Mouse (Mus musculus): Measurements from ENCODE around the gene Thsd7b. TPM values are rescaled to one million over a fixed set of nuclear protein-coding genes. Genes with fewer than 3 reads are reported as not detected.
A peak's percentile ranks its signal among the peaks of the same experiment; 100 is the strongest.

Gene Thsd7b
- polyA plus RNA-seq, 1 experiment from 2014 or later: 0.69 TPM

DNA sequence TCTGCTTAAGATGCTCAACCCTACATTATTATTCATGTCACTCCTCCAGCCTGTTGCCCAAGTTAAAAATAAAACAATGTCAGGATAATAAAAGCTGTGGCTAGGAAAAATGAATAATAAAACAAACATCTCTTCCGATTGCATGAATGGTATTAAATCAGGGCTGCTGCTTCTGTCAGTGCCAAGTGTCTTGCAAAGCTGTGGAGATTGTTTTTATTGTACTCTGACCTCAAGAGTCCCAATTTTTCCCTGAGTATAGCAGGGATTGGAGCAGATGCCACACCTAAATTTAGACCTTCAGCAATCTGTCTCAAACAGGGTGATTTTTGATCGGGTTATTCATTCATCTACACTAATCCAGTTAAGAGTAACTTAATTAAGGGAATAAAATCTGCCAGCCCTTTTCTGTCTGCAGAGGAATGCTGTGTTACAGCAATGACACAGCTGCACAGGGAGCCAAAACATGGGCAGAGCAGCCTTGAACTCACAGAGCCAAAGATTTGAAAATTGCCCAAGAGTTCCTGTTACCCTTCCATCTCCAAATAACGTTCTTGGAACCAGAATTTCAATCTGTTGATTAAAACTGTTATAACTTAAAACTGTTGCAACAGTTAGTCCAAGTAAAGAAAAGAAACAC, 316.4 kb downstream of the Thsd7b start:
- H3K4me1 ChIP-seq (ENCODE audit: control insufficient read depth, insufficient read depth, low read length): no peaks in the 10 kb centered on the region
- H3K4me3 ChIP-seq (ENCODE audit: low read length): no peak overlapping the region
- no peaks in the 10 kb centered on the region for H3K9me3 ChIP-seq (ENCODE audit: control insufficient read depth, low read length)
- H3K9ac ChIP-seq (ENCODE audit: low read depth, low read length): no peak overlapping the region
- no peak overlapping the region for H3K27ac ChIP-seq (ENCODE audit: low read depth, low read length)
- no peaks in the 10 kb centered on the region for H3K27me3 ChIP-seq (ENCODE audit: control insufficient read depth, insufficient read depth, low read length)
- peak; percentile 49; the same call in 1 of the 2 replicates for ATAC-seq (ENCODE audit: low FRiP score, low TSS enrichment)
- no peaks in the 10 kb centered on the region for H3K36me3 ChIP-seq (ENCODE audit: control insufficient read depth, insufficient read depth, low read length)
- no peak overlapping the region for H3K4me2 ChIP-seq (replicated peaks; ENCODE audit: low read depth, low read length)
- WGBS: 50% methylated on average over 3 of the region's 3 CpGs

DNA sequence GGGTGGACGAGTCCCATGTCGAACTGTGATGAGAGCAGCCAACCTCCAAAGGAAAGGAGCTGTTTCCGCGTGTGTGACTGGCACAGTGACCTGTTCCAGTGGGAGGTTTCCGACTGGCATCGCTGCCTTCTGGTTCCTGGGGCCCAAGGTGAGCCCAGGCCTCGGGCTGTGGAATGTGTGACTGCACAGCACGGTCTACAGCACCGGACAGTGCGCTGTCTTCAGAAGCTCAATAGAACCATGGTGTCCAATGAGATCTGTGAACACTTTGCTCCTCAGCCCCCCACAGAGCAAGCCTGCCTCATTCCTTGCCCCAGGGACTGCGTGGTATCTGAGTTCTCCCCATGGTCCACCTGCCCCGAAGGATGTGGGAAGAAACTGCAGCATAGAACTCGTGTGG, 322.3 kb downstream of the Thsd7b start:
- Histone ChIP-seq H3K27ac (ENCODE audit: low read depth, low read length) (no peak overlapping the region), H3K4me2 (replicated peaks; ENCODE audit: low read depth, low read length) (no peak overlapping the region), H3K4me3 (ENCODE audit: low read length) (no peak overlapping the region), H3K36me3 (ENCODE audit: control insufficient read depth, insufficient read depth, low read length) (no peaks in the 10 kb centered on the region), H3K9me3 (ENCODE audit: control insufficient read depth, low read length) (no peaks in the 10 kb centered on the region), H3K9ac (ENCODE audit: low read depth, low read length) (no peak overlapping the region), H3K4me1 (ENCODE audit: control insufficient read depth, insufficient read depth, low read length) (no peaks in the 10 kb centered on the region), H3K27me3 (ENCODE audit: control insufficient read depth, insufficient read depth, low read length) (no peaks in the 10 kb centered on the region)
- ATAC-seq (ENCODE audit: low FRiP score, low TSS enrichment): no peak
- WGBS: 80% methylated on average over 13 of the region's 13 CpGs

DNA sequence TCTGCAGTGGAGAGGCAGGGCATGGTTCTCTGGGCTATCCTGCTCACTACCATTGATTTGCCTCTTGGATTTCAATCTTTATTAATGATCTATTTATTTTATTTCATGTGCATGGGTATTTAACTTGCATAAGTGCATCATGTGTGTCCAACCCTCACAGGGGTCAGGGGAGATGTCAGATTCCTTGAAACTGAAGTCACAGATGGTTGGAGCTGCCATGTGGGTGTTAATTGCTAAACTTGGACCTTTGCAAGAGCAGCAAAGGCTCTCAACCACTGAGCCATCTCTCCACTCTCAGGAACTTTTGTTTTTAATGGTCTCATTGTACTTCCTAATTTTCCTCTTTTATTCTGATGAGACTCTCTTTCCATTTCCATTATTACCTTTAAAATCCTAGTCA, 327.8 kb downstream of the Thsd7b start:
- Histone ChIP-seq H3K4me3 (ENCODE audit: low read length) (no peak overlapping the region), H3K36me3 (ENCODE audit: control insufficient read depth, insufficient read depth, low read length) (no peaks in the 10 kb centered on the region), H3K27me3 (ENCODE audit: control insufficient read depth, insufficient read depth, low read length) (no peaks in the 10 kb centered on the region), H3K4me2 (replicated peaks; ENCODE audit: low read depth, low read length) (no peak overlapping the region), H3K27ac (ENCODE audit: low read depth, low read length) (no peak overlapping the region), H3K4me1 (ENCODE audit: control insufficient read depth, insufficient read depth, low read length) (no peaks in the 10 kb centered on the region), H3K9me3 (ENCODE audit: control insufficient read depth, low read length) (no peaks in the 10 kb centered on the region), H3K9ac (ENCODE audit: low read depth, low read length) (no peak overlapping the region)
- peak; percentile 75; the same call in 1 of the 2 replicates for ATAC-seq (ENCODE audit: low FRiP score, low TSS enrichment)

GRCm38 (mm10) chr1:129602284-129602683, 329.2 kb downstream of the Thsd7b start:
- Histone ChIP-seq H3K4me2 (replicated peaks; ENCODE audit: low read depth, low read length) (no peak overlapping the region), H3K36me3 (ENCODE audit: control insufficient read depth, insufficient read depth, low read length) (no peaks in the 10 kb centered on the region), H3K9me3 (ENCODE audit: control insufficient read depth, low read length) (no peaks in the 10 kb centered on the region), H3K9ac (ENCODE audit: low read depth, low read length) (no peak overlapping the region), H3K4me1 (ENCODE audit: control insufficient read depth, insufficient read depth, low read length) (no peaks in the 10 kb centered on the region), H3K27me3 (ENCODE audit: control insufficient read depth, insufficient read depth, low read length) (no peaks in the 10 kb centered on the region), H3K27ac (ENCODE audit: low read depth, low read length) (no peak overlapping the region), H3K4me3 (ENCODE audit: low read length) (no peak overlapping the region)
- no peak for ATAC-seq (ENCODE audit: low FRiP score, low TSS enrichment)

- Histone ChIP-seq H3K36me3 (ENCODE audit: control insufficient read depth, insufficient read depth, low read length) (no peaks in the 10 kb centered on the region), H3K4me3 (ENCODE audit: low read length) (no peak overlapping the region), H3K27me3 (ENCODE audit: control insufficient read depth, insufficient read depth, low read length) (no peaks in the 10 kb centered on the region), H3K4me1 (ENCODE audit: control insufficient read depth, insufficient read depth, low read length) (no peaks in the 10 kb centered on the region), H3K9ac (ENCODE audit: low read depth, low read length) (no peak overlapping the region), H3K27ac (ENCODE audit: low read depth, low read length) (no peak overlapping the region), H3K4me2 (replicated peaks; ENCODE audit: low read depth, low read length) (no peak overlapping the region), H3K9me3 (ENCODE audit: control insufficient read depth, low read length) (no peaks in the 10 kb centered on the region)
- no peak for ATAC-seq (ENCODE audit: low FRiP score, low TSS enrichment)
- WGBS: 82% methylated on average over 3 of the region's 3 CpGs
Measured at GRCm38 (mm10) chr1:129608395-129608794, 335.3 kb downstream of the Thsd7b start.

DNA sequence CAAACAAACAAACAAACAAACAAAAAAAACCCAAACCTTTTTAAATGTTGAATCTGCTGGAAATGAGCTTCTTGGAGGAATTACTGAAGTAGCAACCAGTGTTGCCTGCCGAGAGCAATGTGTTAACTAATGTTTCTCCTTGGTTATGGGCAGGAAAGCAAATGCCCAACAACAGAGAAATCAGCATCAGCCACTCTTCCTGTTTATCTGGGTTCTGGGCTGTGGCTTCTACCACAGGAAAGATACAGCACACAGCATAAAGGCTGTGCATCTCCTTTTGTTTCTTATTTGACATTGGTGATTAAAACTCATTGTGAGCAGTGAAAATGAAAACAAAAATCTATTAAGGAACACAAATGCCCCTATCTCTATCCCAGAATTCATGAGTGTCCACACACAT, 343.0 kb downstream of the Thsd7b start:
- no peak for ATAC-seq (ENCODE audit: low FRiP score, low TSS enrichment)
- H3K4me2 ChIP-seq (replicated peaks; ENCODE audit: low read depth, low read length): no peak overlapping the region
- no peaks in the 10 kb centered on the region for H3K27me3 ChIP-seq (ENCODE audit: control insufficient read depth, insufficient read depth, low read length)
- 78% methylated on average over 1 of the region's 1 CpGs for WGBS
- no peaks in the 10 kb centered on the region for H3K4me1 ChIP-seq (ENCODE audit: control insufficient read depth, insufficient read depth, low read length)
- no peaks in the 10 kb centered on the region for H3K36me3 ChIP-seq (ENCODE audit: control insufficient read depth, insufficient read depth, low read length)
- H3K4me3 ChIP-seq (ENCODE audit: low read length): no peak overlapping the region
- H3K9me3 ChIP-seq (ENCODE audit: control insufficient read depth, low read length): no peaks in the 10 kb centered on the region
- H3K9ac ChIP-seq (ENCODE audit: low read depth, low read length): no peak overlapping the region
- H3K27ac ChIP-seq (ENCODE audit: low read depth, low read length): no peak overlapping the region

GRCm38 (mm10) chr1:129619440-129620301, 346.6 kb downstream of the Thsd7b start:
- no peak for ATAC-seq (ENCODE audit: low FRiP score, low TSS enrichment)

DNA sequence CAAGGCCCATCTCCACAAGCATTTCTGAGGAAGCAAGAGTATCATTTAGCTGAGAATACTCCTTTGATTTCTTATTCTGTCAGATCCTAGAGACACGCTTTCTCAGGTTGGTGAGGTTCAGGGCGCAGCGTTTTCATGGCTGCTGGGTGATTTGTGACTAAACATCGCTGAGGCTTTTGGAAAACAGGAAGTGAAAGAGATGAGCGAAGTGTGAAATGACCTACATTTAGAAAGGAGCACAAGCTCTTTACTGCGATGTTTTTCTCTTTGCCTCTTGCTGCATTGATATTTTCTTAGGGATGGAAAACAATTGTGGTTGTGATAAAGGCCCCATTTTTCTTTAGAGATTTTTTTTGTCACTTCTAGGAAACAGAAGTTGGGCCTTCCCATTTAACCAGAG, 351.4 kb downstream of the Thsd7b start:
- ATAC-seq (ENCODE audit: low FRiP score, low TSS enrichment): no peak
- Histone ChIP-seq H3K9ac (ENCODE audit: low read depth, low read length) (no peak overlapping the region), H3K9me3 (ENCODE audit: control insufficient read depth, low read length) (no peaks in the 10 kb centered on the region), H3K4me1 (ENCODE audit: control insufficient read depth, insufficient read depth, low read length) (no peaks in the 10 kb centered on the region), H3K27ac (ENCODE audit: low read depth, low read length) (no peak overlapping the region), H3K27me3 (ENCODE audit: control insufficient read depth, insufficient read depth, low read length) (no peaks in the 10 kb centered on the region), H3K4me3 (ENCODE audit: low read length) (no peak overlapping the region), H3K36me3 (ENCODE audit: control insufficient read depth, insufficient read depth, low read length) (no peaks in the 10 kb centered on the region), H3K4me2 (replicated peaks; ENCODE audit: low read depth, low read length) (no peak overlapping the region)
- 66% methylated on average over 6 of the region's 6 CpGs for WGBS

More at GRCm38 (mm10) chr1:129619440-129620301, 346.6 kb downstream of the Thsd7b start:
- H3K4me3 ChIP-seq (ENCODE audit: low read length): no peak overlapping the region
- H3K4me1 ChIP-seq (ENCODE audit: control insufficient read depth, insufficient read depth, low read length): no peaks in the 10 kb centered on the region
- WGBS: 68% methylated on average over 7 of the region's 7 CpGs
- H3K9ac ChIP-seq (ENCODE audit: low read depth, low read length): no peak overlapping the region
- H3K27me3 ChIP-seq (ENCODE audit: control insufficient read depth, insufficient read depth, low read length): no peaks in the 10 kb centered on the region
- H3K9me3 ChIP-seq (ENCODE audit: control insufficient read depth, low read length): no peaks in the 10 kb centered on the region
- no peak overlapping the region for H3K27ac ChIP-seq (ENCODE audit: low read depth, low read length)
- no peaks in the 10 kb centered on the region for H3K36me3 ChIP-seq (ENCODE audit: control insufficient read depth, insufficient read depth, low read length)
- H3K4me2 ChIP-seq (replicated peaks; ENCODE audit: low read depth, low read length): no peak overlapping the region

- Histone ChIP-seq H3K4me3 (ENCODE audit: low read length) (no peak overlapping the region), H3K36me3 (ENCODE audit: control insufficient read depth, insufficient read depth, low read length) (no peaks in the 10 kb centered on the region), H3K27me3 (ENCODE audit: control insufficient read depth, insufficient read depth, low read length) (no peaks in the 10 kb centered on the region), H3K27ac (ENCODE audit: low read depth, low read length) (no peak overlapping the region), H3K9me3 (ENCODE audit: control insufficient read depth, low read length) (no peaks in the 10 kb centered on the region), H3K9ac (ENCODE audit: low read depth, low read length) (no peak overlapping the region), H3K4me2 (replicated peaks; ENCODE audit: low read depth, low read length) (no peak overlapping the region), H3K4me1 (ENCODE audit: control insufficient read depth, insufficient read depth, low read length) (no peaks in the 10 kb centered on the region)
- 81% methylated on average over 4 of the region's 4 CpGs for WGBS
- ATAC-seq (ENCODE audit: low FRiP score, low TSS enrichment): no peak
Measured at GRCm38 (mm10) chr1:129635146-129635545, 362.0 kb downstream of the Thsd7b start.
